Mouse (Mus musculus) kidney, adult 2 months (tissue): ENCODE results near the gene Ccn5.

Source experiments
- CTCF ChIP-seq: fragments of 200-500 bp; conservative IDR thresholded peaks from 2 replicates; pipeline ENCODE4 v1.5.1; 2011; ENCODE audit warnings: low read depth, mild to moderate bottlenecking, control low read depth, low read length, moderate library complexity, mixed read lengths; ENCODE audit not compliant: insufficient read depth, insufficient read length
- POLR2A ChIP-seq: fragments of 200-500 bp; IDR thresholded peaks from one replicate; pipeline ENCODE4 v1.6.1; 2011; ENCODE audit warnings: low read depth, low read length, control low read depth

DNA sequence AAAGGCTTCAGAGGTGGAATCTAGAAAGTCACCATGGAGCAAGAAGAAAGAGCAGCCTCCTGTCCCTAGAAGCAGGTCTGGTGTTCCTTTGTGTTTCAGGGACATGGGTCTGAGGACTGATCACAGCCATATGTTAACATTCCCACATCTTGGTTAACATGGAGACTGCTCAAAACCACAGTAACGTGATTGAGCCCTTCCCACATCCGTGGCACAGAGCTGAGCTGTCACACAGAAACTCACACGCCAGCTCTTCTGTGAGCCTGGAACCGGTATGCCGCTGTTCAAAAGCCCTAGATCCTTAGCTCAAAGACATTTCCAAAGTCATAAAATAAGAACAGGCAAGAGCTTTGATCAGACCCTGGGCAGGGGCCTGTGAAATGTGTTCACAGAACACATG is 19.3 kb upstream of the Ccn5 start:
- TF ChIP-seq CTCF (no peak), POLR2A (no peak)
